20 mouse cellular contexts compared by ENCODE assay signal in genomic region chr3:97060119-97060518, GRCm38 (mm10).
DNase-seq lines count a peak whose midpoint lies in the region; ATAC-seq and TF ChIP-seq lines count a peak whose summit lies in the region.
"Had no signal": no experiment of that assay in that cellular context is flagged by ENCODE, and none has a peak within 500 bp of the region (broad histone marks: within the 10 kb centered on the region; RNA-seq: fewer than 3 reads in every experiment).

No protein-coding gene starts in this region.

- ATAC-seq in megakaryocyte, adult 5-6 weeks (ENCODE audit: poor library complexity, severe bottlenecking) = no peak
- peak; percentile 39; the same call in 1 of the 2 replicates for ATAC-seq in embryonic facial prominence, embryonic 15.5 days (ENCODE audit: insufficient number of reproducible peaks, low FRiP score, low TSS enrichment, low read depth)
- ATAC-seq: forebrain, embryonic 14.5 days had no signal

- H3K36me3 ChIP-seq in heart, embryonic 10.5 days = no peaks in the 10 kb centered on the region
- no peaks in the 10 kb centered on the region for H3K36me3 ChIP-seq in megakaryocyte, embryonic 14.5 days (replicated peaks; ENCODE audit: low read length)
- H3K36me3 ChIP-seq in MEL (ENCODE audit: control insufficient read depth in 1 of 2, insufficient read depth in 2 of 2, low read length in 2 of 2) = no peaks in the 10 kb centered on the region
- no peaks in the 10 kb centered on the region for H3K36me3 ChIP-seq in embryonic facial prominence, embryonic 15.5 days
- H3K36me3 ChIP-seq: forebrain, embryonic 10.5 days had no signal

- no peak overlapping the region for H3K4me2 ChIP-seq in embryonic facial prominence, embryonic 15.5 days (replicated peaks)
- H3K4me2 ChIP-seq: hindbrain, embryonic 14.5 days had no signal

- H3K27me3 ChIP-seq in heart, embryonic 10.5 days (ENCODE audit: insufficient read depth, poor library complexity, severe bottlenecking) = no peaks in the 10 kb centered on the region
- peaks cover 11% of the 10 kb centered on the region for H3K27me3 ChIP-seq in megakaryocyte, embryonic 14.5 days (replicated peaks)
- H3K27me3 ChIP-seq in MEL (ENCODE audit: control insufficient read depth in 1 of 2, insufficient read depth in 2 of 2, low read length in 2 of 2) = peaks cover 3 to 8% of the 10 kb centered on the region in 2 experiments
- H3K27me3 ChIP-seq in embryonic facial prominence, embryonic 15.5 days = no peaks in the 10 kb centered on the region

- no peak overlapping the region for H3K9ac ChIP-seq in MEL (ENCODE audit: control insufficient read depth, low read depth, low read length, poor library complexity, severe bottlenecking)
- H3K9ac ChIP-seq in embryonic facial prominence, embryonic 15.5 days = no peak overlapping the region
- H3K9ac ChIP-seq: hindbrain, embryonic 14.5 days had no signal

- intact Hi-C loops in heart, postnatal 14 days (cut with DNase I) = no loop called here

- WGBS in heart, embryonic 10.5 days = 89% methylated on average over 4 of the region's 4 CpGs
- 92% methylated on average over 4 of the region's 4 CpGs for WGBS in embryonic facial prominence, embryonic 15.5 days

- DNase-seq in heart, embryonic 10.5 days (ENCODE audit: low spot score) = no peak
- DNase-seq in heart, postnatal 14 days = no peak
- no peak for DNase-seq in MEL (ENCODE audit: low read depth, low spot score)
- no peak for DNase-seq in cerebellum, adult 11 months
- no peak for DNase-seq in ovary, postnatal 36 days (ENCODE audit: low spot score)
- DNase-seq: adrenal gland, adult 2 months; adrenal gland, postnatal 25 days; cerebellum, adult 2 months; cerebellum, postnatal 10 days; gastrocnemius, adult 2 months; gastrocnemius, postnatal 25 days; heart, adult 11 months; heart, postnatal 10 days had no signal

- no peak overlapping the region for H3K4me3 ChIP-seq in heart, embryonic 10.5 days
- peak overlapping the region; percentile 54 for H3K4me3 ChIP-seq in megakaryocyte, embryonic 14.5 days (replicated peaks)
- no peak overlapping the region for H3K4me3 ChIP-seq in MEL (ENCODE audit: control insufficient read depth in 1 of 2, insufficient read depth in 1 of 2, low read depth in 2 of 2, low read length in 2 of 2)
- H3K4me3 ChIP-seq in embryonic facial prominence, embryonic 15.5 days (replicated peaks) = no peak overlapping the region
- H3K4me3 ChIP-seq: erythroblast, embryonic 14.5 days; forebrain, embryonic 10.5 days; gastrocnemius, adult 2 months had no signal

- TF ChIP-seq RAD21 in MEL (IDR thresholded peaks at IDR 0.05; ENCODE audit: low read depth, low read length) = no peak

- H3K4me1 ChIP-seq in heart, embryonic 10.5 days = peaks cover 28% of the 10 kb centered on the region
- no peaks in the 10 kb centered on the region; the same call in 1 of the 2 replicates for H3K4me1 ChIP-seq in megakaryocyte, embryonic 14.5 days
- no peaks in the 10 kb centered on the region for H3K4me1 ChIP-seq in MEL (ENCODE audit: control insufficient read depth in 1 of 2, insufficient read depth in 2 of 2, low read length in 2 of 2)
- H3K4me1 ChIP-seq in embryonic facial prominence, embryonic 15.5 days = no peaks in the 10 kb centered on the region
- H3K4me1 ChIP-seq: forebrain, embryonic 10.5 days had no signal

- TF ChIP-seq CTCF in MEL (IDR thresholded peaks at IDR 0.05 in 2 of 3, conservative IDR thresholded peaks at IDR 0.05 in 1 of 3; ENCODE audit: control insufficient read depth in 1 of 3, insufficient read depth in 1 of 3, low read depth in 2 of 3, low read length in 3 of 3, poor library complexity in 1 of 3, severe bottlenecking in 1 of 3) = no peak

- H3K79me2 ChIP-seq in MEL (ENCODE audit: control insufficient read depth, insufficient read depth, low read length, poor library complexity) = no peaks in the 10 kb centered on the region

- TF ChIP-seq EP300 in MEL (IDR thresholded peaks at IDR 0.05; ENCODE audit: low read depth in 1 of 2, low read length in 2 of 2) = no peak

- H3K27ac ChIP-seq in heart, embryonic 10.5 days = peak overlapping the region; percentile 19; the same call in 1 of the 2 replicates
- H3K27ac ChIP-seq in MEL (ENCODE audit: control insufficient read depth, low read depth, low read length) = no peak overlapping the region
- no peak overlapping the region for H3K27ac ChIP-seq in embryonic facial prominence, embryonic 15.5 days (replicated peaks)
- H3K27ac ChIP-seq: forebrain, embryonic 10.5 days; gastrocnemius, adult 2 months; hindbrain, embryonic 14.5 days had no signal

- no peak for TF ChIP-seq POLR2A in MEL (IDR thresholded peaks at IDR 0.05; ENCODE audit: control insufficient read depth in 1 of 2, insufficient read depth in 1 of 2, low read depth in 1 of 2, low read length in 2 of 2, poor library complexity in 1 of 2)

- no peaks in the 10 kb centered on the region for H3K9me3 ChIP-seq in heart, embryonic 10.5 days
- no peaks in the 10 kb centered on the region for H3K9me3 ChIP-seq in megakaryocyte, embryonic 14.5 days
- H3K9me3 ChIP-seq in MEL (replicated peaks; ENCODE audit: insufficient read depth, low read length) = no peaks in the 10 kb centered on the region
- H3K9me3 ChIP-seq in embryonic facial prominence, embryonic 15.5 days (replicated peaks) = no peaks in the 10 kb centered on the region
- H3K9me3 ChIP-seq: forebrain, embryonic 10.5 days had no signal

TF ChIP-seq in MEL, 35 proteins besides CTCF, POLR2A, EP300 and RAD21:
- no peak for TF ChIP-seq NELFE (IDR thresholded peaks at IDR 0.05; ENCODE audit: low read depth, low read length)
- TF ChIP-seq POLR2AphosphoS5 (IDR thresholded peaks at IDR 0.05; ENCODE audit: borderline replicate concordance, low read depth, low read length) = peak; percentile 95; the same call in 1 of the 2 replicates
- TF ChIP-seq HCFC1 (IDR thresholded peaks at IDR 0.05; ENCODE audit: low read depth, low read length) = no peak
- TF ChIP-seq ELF1 (IDR thresholded peaks at IDR 0.05; ENCODE audit: low read depth, low read length) = no peak
- no peak for TF ChIP-seq MAZ (IDR thresholded peaks at IDR 0.05; ENCODE audit: low read depth, low read length)
- no peak for TF ChIP-seq SMC3 (IDR thresholded peaks at IDR 0.05; ENCODE audit: low read depth, low read length)
